Mouse (Mus musculus) small intestine, adult 2 months (tissue): ENCODE measurements around the gene Tcf21. TPM values are rescaled to one million over a fixed set of nuclear protein-coding genes. Genes with fewer than 3 reads are reported as not detected.

Experiments
- H3K27ac ChIP-seq: fragments of 200-500 bp; 2 replicates; pipeline ENCODE4 v1.5.1; 2012; ENCODE audit warnings: low read depth, low read length, control low read depth, inconsistent platforms; ENCODE audit not compliant: insufficient read depth
- H3K27me3 ChIP-seq: fragments of 200-500 bp; 2 replicates; pipeline ENCODE4 v1.6.1; 2012; ENCODE audit warnings: mild to moderate bottlenecking, moderate library complexity, low read length, inconsistent platforms; ENCODE audit not compliant: control insufficient read depth, insufficient read depth
- H3K36me3 ChIP-seq: fragments of 200-500 bp; 2 replicates; pipeline ENCODE4 v1.6.1; 2012; ENCODE audit warnings: mild to moderate bottlenecking, low read length, control low read depth, inconsistent platforms; ENCODE audit not compliant: control insufficient read depth, insufficient read depth
- H3K4me1 ChIP-seq: fragments of 200-500 bp; 2 replicates; pipeline ENCODE4 v1.6.1; 2012; ENCODE audit warnings: low read length, inconsistent platforms, mixed read lengths; ENCODE audit not compliant: control insufficient read depth, insufficient read depth, insufficient read length
- H3K4me3 ChIP-seq: fragments of 200-500 bp; 2 replicates; pipeline ENCODE4 v1.5.1; 2012; ENCODE audit warnings: low read depth, mild to moderate bottlenecking, control low read depth, inconsistent platforms, low read length, moderate library complexity
- CTCF ChIP-seq: fragments of 200-500 bp; IDR thresholded peaks from 2 replicates; pipeline ENCODE4 v1.5.1; 2012; ENCODE audit warnings: low read depth, mild to moderate bottlenecking, control low read depth, inconsistent platforms, low read length, moderate library complexity, mixed read lengths; ENCODE audit not compliant: insufficient replicate concordance, insufficient read length; ENCODE audit errors: extremely low read depth
- POLR2A ChIP-seq: fragments of 200-500 bp; IDR thresholded peaks from 2 replicates; pipeline ENCODE4 v1.6.1; 2012; ENCODE audit warnings: low read depth, mild to moderate bottlenecking, control low read depth, inconsistent platforms, low read length, moderate library complexity
- WGBS: fragments of 180-500 bp; shearing (Covaris S2); methylation state at CpG from one replicate; pipeline ENCODE4 v1.1.7; 2018; 5-methylcytosine and 5-hydroxymethylcytosine counted together
- polyA plus RNA-seq: library from polyadenylated mRNA; depleted of rRNA; stranded (reverse); fragments of >200 nt; gene quantifications from 2 replicates; pipeline ENCODE4 v1.2.3, GENCODE M21; 2012

Gene Tcf21
- polyA plus RNA-seq, 1 experiment = 46.8 TPM

- TF ChIP-seq POLR2A (no peak), CTCF (no peak)
- 8% methylated on average over 19 of the region's 19 CpGs for WGBS
- no peaks in the 10 kb centered on the region for H3K36me3 ChIP-seq
- H3K27ac ChIP-seq = peak overlapping the region; percentile 14
- no peaks in the 10 kb centered on the region for H3K4me1 ChIP-seq
- H3K27me3 ChIP-seq = peaks cover 43% of the 10 kb centered on the region
- H3K4me3 ChIP-seq = peak overlapping the region; percentile 48
Measured at GRCm38 (mm10) chr10:22815461-22816236, 4.3 kb downstream of the Tcf21 start.

- TF ChIP-seq POLR2A = no peak
- no peak for TF ChIP-seq CTCF
- peak overlapping the region; percentile 25 for H3K4me3 ChIP-seq
- 2% methylated on average over 2 of the region's 2 CpGs for WGBS
- H3K4me1 ChIP-seq = no peaks in the 10 kb centered on the region
- H3K27me3 ChIP-seq = peaks cover 36% of the 10 kb centered on the region
- H3K27ac ChIP-seq = peak overlapping the region; percentile 47; the same call in 1 of the 2 replicates
- no peaks in the 10 kb centered on the region for H3K36me3 ChIP-seq
Measured at GRCm38 (mm10) chr10:22814771-22815170, 5.2 kb downstream of the Tcf21 start.

- 11% methylated on average over 8 of the region's 8 CpGs for WGBS
- TF ChIP-seq CTCF (no peak), POLR2A (no peak)
- no peaks in the 10 kb centered on the region for H3K4me1 ChIP-seq
- no peak overlapping the region for H3K27ac ChIP-seq
- no peaks in the 10 kb centered on the region for H3K36me3 ChIP-seq
- peaks cover 31% of the 10 kb centered on the region for H3K27me3 ChIP-seq
- H3K4me3 ChIP-seq = no peak overlapping the region
Measured at GRCm38 (mm10) chr10:22814294-22814693, 5.7 kb downstream of the Tcf21 start.

GRCm38 (mm10) chr10:22813317-22813960 lies 6.5 kb downstream of the Tcf21 start:
- Histone ChIP-seq H3K4me1 (no peaks in the 10 kb centered on the region), H3K27ac (peak overlapping the region; percentile 45; the same call in 1 of the 2 replicates)

GRCm38 (mm10) chr10:22811921-22812320 lies 8.1 kb downstream of the Tcf21 start:
- 34% methylated on average over 12 of the region's 12 CpGs for WGBS
- Histone ChIP-seq H3K27me3 (peaks cover 18% of the 10 kb centered on the region), H3K4me3 (no peak overlapping the region), H3K4me1 (no peaks in the 10 kb centered on the region), H3K36me3 (no peaks in the 10 kb centered on the region), H3K27ac (no peak overlapping the region)
- TF ChIP-seq POLR2A = no peak
- TF ChIP-seq CTCF = no peak

More at GRCm38 (mm10) chr10:22813317-22813960, 6.5 kb downstream of the Tcf21 start:
- H3K4me3 ChIP-seq = peak overlapping the region; percentile 45
- 3% methylated on average over 18 of the region's 18 CpGs for WGBS
- TF ChIP-seq POLR2A (no peak), CTCF (no peak)
- peaks cover 27% of the 10 kb centered on the region for H3K27me3 ChIP-seq
- H3K36me3 ChIP-seq = no peaks in the 10 kb centered on the region

- Histone ChIP-seq H3K27ac (no peak overlapping the region), H3K27me3 (no peaks in the 10 kb centered on the region), H3K36me3 (no peaks in the 10 kb centered on the region), H3K4me3 (no peak overlapping the region), H3K4me1 (no peaks in the 10 kb centered on the region)
- no peak for TF ChIP-seq CTCF
- TF ChIP-seq POLR2A = no peak
- 33% methylated on average over 3 of the region's 3 CpGs for WGBS
Measured at GRCm38 (mm10) chr10:22782684-22783083, 37.3 kb downstream of the Tcf21 start.

GRCm38 (mm10) chr10:22781466-22781865 lies 38.5 kb downstream of the Tcf21 start:
- TF ChIP-seq POLR2A (no peak), CTCF (peak; percentile 15; the same call in 1 of the 2 replicates)
- Histone ChIP-seq H3K27me3 (no peaks in the 10 kb centered on the region), H3K4me3 (no peak overlapping the region), H3K36me3 (no peaks in the 10 kb centered on the region), H3K27ac (no peak overlapping the region), H3K4me1 (no peaks in the 10 kb centered on the region)
- WGBS = 26% methylated on average over 4 of the region's 4 CpGs
